Mouse (Mus musculus) urinary bladder, adult 2 months (tissue): Measurements from ENCODE around the gene Mief2. TPM values are rescaled to one million over a fixed set of nuclear protein-coding genes. Genes with fewer than 3 reads are reported as not detected.

Experiments used
- DNase-seq: peaks from one replicate; pipeline ENCODE4 v3.0.0; 2022; ENCODE audit warnings: low spot score
- polyA plus RNA-seq: library from polyadenylated mRNA; depleted of rRNA; stranded (reverse); fragments of >200 nt; gene quantifications from 2 replicates; pipeline ENCODE4 v1.2.3, GENCODE M21; 2012; rRNA removed

The Mief2 gene
- polyA plus RNA-seq: 15.9 and 18.0 TPM in 2 replicates

DNA sequence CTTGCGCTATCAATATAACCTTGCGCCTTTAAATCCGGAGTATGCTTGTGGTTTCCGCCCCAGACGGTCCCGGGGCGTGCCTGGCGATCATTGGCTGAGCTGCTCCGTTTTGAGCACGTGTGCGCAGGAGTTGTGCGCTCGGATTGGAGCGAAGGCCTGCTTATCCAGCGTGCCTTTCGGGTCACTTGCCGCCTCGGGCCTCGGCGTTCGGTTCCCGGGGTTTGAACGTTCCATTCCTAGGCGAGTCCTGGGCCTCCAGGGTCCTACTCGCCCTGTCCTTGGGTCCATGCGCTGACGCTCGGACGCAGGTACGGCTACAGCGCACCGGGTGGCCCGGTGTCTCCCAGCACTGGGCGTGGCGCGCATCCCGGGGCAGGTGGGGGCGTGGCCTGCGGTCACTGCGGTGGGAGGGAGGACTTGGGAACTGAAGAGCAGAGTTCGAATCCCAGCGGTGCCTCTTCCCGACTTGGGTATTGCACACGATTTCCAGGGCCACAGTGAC, at the start of gene Mief2:
Gene Mief2 (plus strand): TSS at position 139 of the 502 bp plus-strand sequence.
- DNase-seq: peak; percentile 87

GRCm38 (mm10) chr11:60696165-60696564, 32.0 kb upstream of the Mief2 start:
- DNase-seq: no peak

DNA sequence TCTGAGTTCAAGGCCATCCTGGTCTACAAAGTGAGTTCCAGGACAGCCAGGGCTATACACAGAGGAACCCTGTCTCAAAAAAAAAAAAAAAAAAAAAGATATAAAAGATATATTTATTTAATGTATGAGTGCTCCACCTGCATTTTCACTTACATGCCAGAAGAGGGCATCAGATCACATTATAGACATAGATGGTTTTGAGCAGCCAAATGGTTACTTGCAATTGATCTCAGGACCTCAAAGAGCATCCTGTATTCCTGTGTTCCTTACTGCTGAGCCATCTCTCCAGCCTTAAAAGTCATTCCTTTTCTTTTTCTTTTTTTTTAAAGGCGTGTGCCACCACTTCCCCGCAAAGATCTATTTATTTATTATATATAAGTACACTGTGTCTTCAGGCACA, 30.6 kb upstream of the Mief2 start:
- no peak for DNase-seq

GRCm38 (mm10) chr11:60698806-60699523, 29.2 kb upstream of the Mief2 start:
- DNase-seq: peak; percentile 40

DNA sequence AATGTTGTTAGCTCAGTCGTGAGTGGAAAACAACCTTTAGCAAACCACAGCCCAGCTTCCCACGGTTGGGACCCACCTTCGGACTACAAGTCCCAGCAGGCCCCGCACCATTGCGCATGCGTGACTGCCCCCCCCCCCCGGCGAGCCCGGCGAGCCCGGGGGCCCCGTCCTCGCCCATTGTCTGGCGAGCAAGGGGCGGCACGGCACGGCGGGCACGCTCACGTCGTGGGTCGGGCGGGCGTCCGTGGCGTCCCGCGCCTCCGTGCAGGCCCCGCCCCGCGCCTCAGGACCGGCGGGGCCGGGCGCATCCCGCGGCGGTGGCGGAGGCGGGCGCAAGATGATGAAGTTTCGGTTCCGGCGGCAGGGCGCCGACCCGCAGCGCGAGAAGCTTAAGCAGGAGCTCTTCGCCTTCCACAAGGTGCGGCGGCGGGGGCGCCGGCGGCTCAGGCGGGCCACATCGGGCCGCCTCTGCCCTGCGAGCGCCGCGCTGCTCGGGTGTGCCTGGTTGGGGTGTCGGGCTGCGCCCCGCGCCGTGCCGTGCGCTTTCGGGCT, 28.6 kb upstream of the Mief2 start, which contains the start of gene Llgl1:
Gene Llgl1 (plus strand): TSS at position 200 of the 552 bp plus-strand sequence.
- DNase-seq: peak; percentile 79

GRCm38 (mm10) chr11:60700320-60701185, 27.6 kb upstream of the Mief2 start:
- no peak for DNase-seq

DNA sequence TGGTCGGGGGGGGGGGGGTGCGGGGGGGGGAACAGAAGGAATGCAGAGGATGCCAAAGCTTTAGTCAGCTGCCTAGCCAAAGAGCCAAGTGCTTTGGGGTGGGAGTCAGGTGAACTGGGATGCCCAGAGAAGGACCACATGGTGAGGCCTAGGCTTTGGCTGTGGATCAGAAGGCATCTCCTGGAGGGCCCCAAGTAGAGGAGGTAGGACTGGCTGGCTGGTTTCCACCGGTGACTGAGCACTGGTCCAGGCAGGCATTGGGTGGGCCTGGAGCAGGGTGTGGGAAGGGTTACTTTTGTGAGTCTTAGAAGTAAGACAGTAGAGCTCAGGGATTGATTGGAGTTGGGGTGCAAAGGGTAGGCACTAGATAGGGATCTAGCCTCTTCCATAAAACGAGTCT, 26.6 kb upstream of the Mief2 start:
- DNase-seq: no peak

GRCm38 (mm10) chr11:60703131-60703530, 25.1 kb upstream of the Mief2 start:
- peak; percentile 26 for DNase-seq

GRCm38 (mm10) chr11:60704023-60704880, 23.9 kb upstream of the Mief2 start:
- DNase-seq: no peak

GRCm38 (mm10) chr11:60705255-60705654, 22.9 kb upstream of the Mief2 start:
- DNase-seq: no peak

DNA sequence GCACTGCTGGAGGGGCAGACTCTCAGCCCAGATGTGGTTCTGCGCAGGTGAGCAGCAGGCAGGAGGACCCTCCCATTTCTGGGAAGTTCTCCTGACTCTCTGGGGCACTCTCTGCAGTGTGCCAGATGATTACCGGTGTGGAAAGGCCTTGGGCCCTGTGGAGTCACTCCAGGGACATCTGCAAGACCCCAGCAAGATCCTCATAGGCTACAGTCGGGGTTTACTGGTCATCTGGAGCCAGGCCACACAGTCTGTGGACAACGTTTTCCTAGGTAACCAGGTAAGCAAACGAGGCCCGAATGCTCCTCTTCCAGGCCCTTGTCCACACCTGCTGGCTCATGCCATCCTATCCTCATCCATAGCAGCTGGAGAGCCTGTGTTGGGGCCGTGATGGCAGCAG, 22.1 kb upstream of the Mief2 start:
- peak; percentile 20 for DNase-seq

GRCm38 (mm10) chr11:60706696-60707480, 21.3 kb upstream of the Mief2 start:
- peak; percentile 23 for DNase-seq

- DNase-seq: peak; percentile 72
Observed at GRCm38 (mm10) chr11:60707672-60708071, 20.5 kb upstream of the Mief2 start.

DNA sequence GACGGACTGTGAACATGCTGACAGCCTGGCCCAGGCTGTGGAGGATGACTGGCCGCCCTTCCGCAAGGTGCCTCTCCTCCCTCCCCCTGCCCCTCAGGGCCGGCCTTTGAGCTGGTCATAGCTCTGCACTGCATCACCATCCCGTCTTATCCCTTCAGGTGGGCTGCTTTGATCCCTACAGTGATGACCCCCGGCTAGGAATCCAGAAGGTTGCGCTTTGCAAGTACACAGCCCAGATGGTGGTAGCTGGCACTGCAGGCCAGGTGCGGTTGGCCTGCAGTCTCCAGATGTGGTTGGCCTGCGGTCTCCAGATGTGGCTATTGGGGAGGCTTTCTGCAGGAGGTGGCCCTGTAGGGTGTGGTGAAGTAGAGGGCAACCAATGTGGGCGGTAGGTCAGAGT, 19.6 kb upstream of the Mief2 start:
- no peak for DNase-seq

DNA sequence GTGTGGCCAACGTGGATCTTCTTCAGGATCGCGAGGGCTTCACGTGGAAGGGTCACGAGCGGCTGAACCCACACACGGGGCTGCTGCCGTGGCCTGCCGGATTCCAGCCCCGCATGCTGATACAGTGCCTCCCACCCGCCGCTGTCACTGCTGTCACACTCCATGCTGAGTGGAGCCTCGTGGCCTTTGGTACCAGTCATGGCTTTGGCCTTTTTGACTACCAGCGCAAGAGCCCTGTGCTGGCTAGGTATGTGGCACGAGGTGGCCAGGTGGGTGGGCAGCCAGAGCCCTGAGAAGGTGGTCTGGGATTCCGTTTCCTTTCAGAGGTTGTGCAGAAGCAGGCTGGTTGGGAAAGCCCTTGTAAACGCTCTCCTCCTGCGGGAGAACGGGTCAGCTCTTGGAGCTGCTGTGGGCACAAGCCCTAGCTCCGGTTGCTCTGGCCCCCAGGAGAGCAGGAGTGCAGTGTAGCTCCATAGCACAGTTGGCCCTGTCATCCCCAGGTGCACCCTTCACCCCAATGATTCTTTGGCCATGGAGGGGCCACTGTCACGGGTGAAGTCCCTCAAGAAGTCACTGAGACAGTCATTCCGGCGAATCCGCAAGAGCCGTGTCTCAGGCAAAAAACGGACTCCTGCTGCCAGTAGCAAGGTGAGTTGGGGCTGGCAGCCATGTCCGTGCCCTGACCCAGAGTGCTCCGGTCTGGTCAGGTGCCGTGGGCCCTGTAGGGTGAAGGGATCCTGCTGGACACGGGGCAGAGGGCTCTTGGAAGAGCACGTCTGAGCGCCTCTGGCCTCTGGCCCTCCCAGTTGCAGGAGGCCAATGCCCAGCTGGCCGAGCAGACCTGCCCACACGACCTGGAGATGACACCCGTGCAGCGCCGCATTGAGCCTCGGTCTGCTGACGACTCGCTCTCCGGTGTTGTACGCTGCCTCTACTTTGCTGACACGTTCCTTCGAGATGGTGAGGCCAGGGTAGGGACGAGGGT, 18.4 kb upstream of the Mief2 start:
- DNase-seq: no peak

- DNase-seq: no peak
Observed at GRCm38 (mm10) chr11:60711218-60711617, 17.0 kb upstream of the Mief2 start.

DNA sequence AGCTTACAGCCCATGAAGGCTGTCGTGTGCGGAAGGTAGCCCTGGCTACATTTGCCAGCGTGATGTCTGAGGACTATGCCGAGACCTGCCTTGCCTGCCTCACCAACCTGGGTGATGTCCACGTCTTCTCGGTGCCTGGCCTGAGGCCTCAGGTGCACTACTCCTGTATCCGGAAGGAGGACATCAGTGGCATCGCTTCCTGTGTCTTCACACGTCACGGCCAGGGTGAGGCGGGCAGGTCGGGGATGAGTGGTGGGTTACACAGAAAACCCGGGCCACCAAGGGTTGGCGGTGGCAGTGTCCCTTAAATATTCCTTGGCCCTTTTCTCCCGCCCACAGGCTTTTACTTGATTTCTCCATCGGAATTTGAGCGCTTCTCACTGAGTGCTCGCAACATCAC, 16.2 kb upstream of the Mief2 start:
- no peak for DNase-seq

- DNase-seq: no peak
Observed at GRCm38 (mm10) chr11:60712639-60713255, 15.5 kb upstream of the Mief2 start.

DNA sequence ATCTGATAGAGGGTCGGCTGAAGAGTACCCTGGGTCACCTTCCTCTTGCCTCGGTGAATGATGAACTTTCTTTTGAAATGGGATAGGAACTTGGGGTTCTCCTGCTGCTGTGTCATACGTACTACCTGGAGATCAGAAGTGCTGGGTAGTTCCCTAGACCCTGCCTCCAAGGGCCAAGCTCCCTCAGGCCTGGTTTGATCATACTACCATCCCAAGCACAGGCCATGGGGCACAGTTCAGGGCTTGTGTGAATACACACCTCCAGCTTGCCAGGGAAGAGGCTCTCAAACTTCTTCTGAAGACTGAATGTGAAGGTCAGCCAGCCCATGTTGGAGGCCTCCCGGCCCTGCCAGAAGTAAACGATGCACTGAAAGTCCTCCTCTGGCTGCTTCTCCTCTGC, 12.4 kb upstream of the Mief2 start:
- DNase-seq: no peak
